Mouse (Mus musculus) stomach, postnatal 0 days (tissue): ENCODE data around the gene Pex12. TPM values are rescaled to one million over a fixed set of nuclear protein-coding genes. Genes with fewer than 3 reads are reported as not detected.
A peak's percentile ranks its signal among the peaks of the same experiment; 100 is the strongest.

Experiments
- ATAC-seq: fragments of 200-750 bp; cut with Nextera tagmentation; 2 replicates; pipeline ENCODE4 v1.8.0; 2017; ENCODE audit not compliant: low FRiP score, low TSS enrichment
- DNase-seq: peaks from one replicate; pipeline ENCODE4 v3.0.0-alpha.2; 2016; ENCODE audit warnings: low spot score
- H3K27ac ChIP-seq: fragments of 300-500 bp; sonication (generic); replicated peaks from 2 replicates; pipeline ENCODE4 v1.5.1; 2014; ENCODE audit warnings: mild to moderate bottlenecking, control low read depth
- H3K27me3 ChIP-seq: fragments of 300-500 bp; sonication (generic); 2 replicates; pipeline ENCODE4 v1.6.1; 2014; ENCODE audit warnings: low read length; ENCODE audit not compliant: control insufficient read depth, insufficient read depth
- H3K36me3 ChIP-seq: fragments of 300-500 bp; sonication (generic); 2 replicates; pipeline ENCODE4 v1.6.1; 2014; ENCODE audit warnings: low read length, mixed read lengths; ENCODE audit not compliant: control insufficient read depth, insufficient read depth
- H3K4me1 ChIP-seq: fragments of 300-500 bp; sonication (generic); replicated peaks from 2 replicates; pipeline ENCODE4 v1.6.1; 2014; ENCODE audit warnings: antibody characterized with exemption; ENCODE audit not compliant: control insufficient read depth, insufficient read depth
- H3K4me2 ChIP-seq: fragments of 300-500 bp; sonication (generic); replicated peaks from 2 replicates; pipeline ENCODE4 v1.6.1; 2014; ENCODE audit warnings: low read depth, mild to moderate bottlenecking, control low read depth, moderate library complexity
- H3K4me3 ChIP-seq: fragments of 300-500 bp; sonication (generic); 2 replicates; pipeline ENCODE4 v1.5.1; 2014; ENCODE audit warnings: low read depth, low read length, control low read depth
- H3K9ac ChIP-seq: fragments of 300-500 bp; sonication (generic); 2 replicates; pipeline ENCODE4 v1.6.1; 2014; ENCODE audit warnings: mild to moderate bottlenecking, low read length, control low read depth, mixed read lengths
- H3K9me3 ChIP-seq: fragments of 300-500 bp; sonication (generic); 2 replicates; pipeline ENCODE4 v1.6.1; 2016; ENCODE audit warnings: low read length; ENCODE audit not compliant: control insufficient read depth
- CTCF ChIP-seq: IDR thresholded peaks from 2 replicates; pipeline ENCODE4 v1.5.1; 2016; ENCODE audit warnings: antibody characterized with exemption, low read depth, mild to moderate bottlenecking, moderate library complexity
- EP300 ChIP-seq: optimal IDR thresholded peaks from 2 replicates; pipeline ENCODE3; 2016; ENCODE audit warnings: antibody characterized with exemption
- WGBS: fragments of 180-500 bp; shearing (Covaris S2); extraction: QIAGEN DNeasy Blood & Tissue Kit; methylation state at CpG from one replicate; pipeline ENCODE4 v1.1.7; 2014; 5-methylcytosine and 5-hydroxymethylcytosine counted together
- polyA plus RNA-seq: library from polyadenylated mRNA; unstranded; fragments of >200 nt; fragmentation: Nextera tagmentation; extraction: Ambion mirVana; gene quantifications from 2 replicates; pipeline ENCODE4 v1.2.1, GENCODE M21; 2015

Pex12 gene
- polyA plus RNA-seq, 1 experiment from 2014 or later, result 9.1 TPM

- WGBS, result 91% methylated on average over 1 of the region's 1 CpGs
- H3K4me3 ChIP-seq, result no peak overlapping the region
- DNase-seq (no peak), ATAC-seq (no peak)
- H3K9me3 ChIP-seq, result no peaks in the 10 kb centered on the region
- H3K27ac ChIP-seq, result no peak overlapping the region
- peak overlapping the region; percentile 86; the same call in 1 of the 2 replicates for H3K4me2 ChIP-seq
- H3K9ac ChIP-seq, result no peak overlapping the region
- TF ChIP-seq CTCF (no peak), EP300 (no peak)
- H3K36me3 ChIP-seq, result no peaks in the 10 kb centered on the region; the same call in 1 of the 2 replicates
- peaks cover 3% of the 10 kb centered on the region; the same call in 1 of the 2 replicates for H3K4me1 ChIP-seq
- no peaks in the 10 kb centered on the region for H3K27me3 ChIP-seq
Observed at GRCm38 (mm10) chr11:83293182-83293581, 9.2 kb downstream of the Pex12 start.

- Histone ChIP-seq H3K27me3 (no peaks in the 10 kb centered on the region), H3K4me1 (peaks cover 2% of the 10 kb centered on the region; the same call in 1 of the 2 replicates), H3K9ac (peak overlapping the region; percentile 70), H3K4me2 (peak overlapping the region; percentile 86), H3K4me3 (peak overlapping the region; percentile 64), H3K27ac (peak overlapping the region; percentile 30; the same call in 1 of the 2 replicates), H3K36me3 (no peaks in the 10 kb centered on the region; the same call in 1 of the 2 replicates), H3K9me3 (no peaks in the 10 kb centered on the region)
- ATAC-seq (no peak), DNase-seq (peak; percentile 21)
- WGBS, result 0% methylated on average over 5 of the region's 5 CpGs
- TF ChIP-seq EP300 (no peak), CTCF (no peak)
Observed at GRCm38 (mm10) chr11:83292251-83292587, 10.2 kb downstream of the Pex12 start.

- WGBS, result under 1% methylated on average over 37 of the region's 38 CpGs
- Histone ChIP-seq H3K4me1 (peaks cover 2% of the 10 kb centered on the region; the same call in 1 of the 2 replicates), H3K9me3 (no peaks in the 10 kb centered on the region), H3K4me2 (peak overlapping the region; percentile 86), H3K27ac (peak overlapping the region; percentile 56; the same call in 1 of the 2 replicates), H3K27me3 (no peaks in the 10 kb centered on the region), H3K36me3 (no peaks in the 10 kb centered on the region; the same call in 1 of the 2 replicates), H3K4me3 (peak overlapping the region; percentile 64), H3K9ac (peak overlapping the region; percentile 70)
- ATAC-seq, result peak; percentile 99
- peak; percentile 94 for DNase-seq
- TF ChIP-seq CTCF (no peak), EP300 (no peak)
Observed at GRCm38 (mm10) chr11:83291375-83292250, 10.8 kb downstream of the Pex12 start.

- Histone ChIP-seq H3K4me2 (no peak overlapping the region), H3K27me3 (no peaks in the 10 kb centered on the region), H3K9me3 (no peaks in the 10 kb centered on the region), H3K4me3 (no peak overlapping the region), H3K36me3 (no peaks in the 10 kb centered on the region), H3K9ac (no peak overlapping the region), H3K27ac (no peak overlapping the region), H3K4me1 (peaks cover 2% of the 10 kb centered on the region; the same call in 1 of the 2 replicates)
- no peak for DNase-seq
- no peak for ATAC-seq
- TF ChIP-seq CTCF, result no peak
- no peak for TF ChIP-seq EP300
- WGBS, result 88% methylated on average over 2 of the region's 2 CpGs
Observed at GRCm38 (mm10) chr11:83289633-83290032, 12.8 kb downstream of the Pex12 start.

GRCm38 (mm10) chr11:83289036-83289435 is 13.3 kb downstream of the Pex12 start:
- no peak overlapping the region for H3K9ac ChIP-seq
- H3K4me2 ChIP-seq, result no peak overlapping the region
- TF ChIP-seq CTCF (no peak), EP300 (no peak)
- H3K36me3 ChIP-seq, result no peaks in the 10 kb centered on the region
- no peaks in the 10 kb centered on the region for H3K27me3 ChIP-seq
- WGBS, result 89% methylated on average over 5 of the region's 5 CpGs
- no peak overlapping the region for H3K27ac ChIP-seq
- peaks cover 2% of the 10 kb centered on the region; the same call in 1 of the 2 replicates for H3K4me1 ChIP-seq
- no peak overlapping the region for H3K4me3 ChIP-seq
- H3K9me3 ChIP-seq, result no peaks in the 10 kb centered on the region
- DNase-seq, result no peak
- ATAC-seq, result no peak

- Histone ChIP-seq H3K36me3 (no peaks in the 10 kb centered on the region), H3K9ac (no peak within 1 kb of the TSS), H3K4me2 (no peak within 1 kb of the TSS), H3K27ac (no peak within 1 kb of the TSS), H3K4me1 (no peaks in the 10 kb centered on the region), H3K9me3 (no peaks in the 10 kb centered on the region), H3K4me3 (no peak within 1 kb of the TSS), H3K27me3 (no peaks in the 10 kb centered on the region)
- 81% methylated on average over 1 of the region's 1 CpGs for WGBS
- TF ChIP-seq CTCF, result no peak
- TF ChIP-seq EP300, result no peak
- DNase-seq (no peak), ATAC-seq (no peak)
Observed at GRCm38 (mm10) chr11:83286566-83286965, 15.8 kb downstream of the Pex12 start, which contains the start of gene Slfn14. Slfn14 (minus strand) TSS chr11:83286726.
